Mouse (Mus musculus) heart, postnatal 0 days (tissue): ENCODE measurements around the gene Gk5. TPM values are rescaled to one million over a fixed set of nuclear protein-coding genes. Genes with fewer than 3 reads are reported as not detected.

Experiments
- ATAC-seq: fragments of 200-750 bp; cut with Nextera tagmentation; 2 replicates; pipeline ENCODE4 v1.8.0; 2017; ENCODE audit warnings: low read depth, moderate number of reproducible peaks, moderate library complexity; ENCODE audit not compliant: insufficient read depth
- DNase-seq: peaks from one replicate; pipeline ENCODE4 v3.0.0-alpha.2; 2016; ENCODE audit warnings: low spot score
- H3K27ac ChIP-seq: fragments of 300-500 bp; sonication (generic); 2 replicates; pipeline ENCODE4 v1.5.1; 2014; ENCODE audit warnings: low read depth, mild to moderate bottlenecking
- H3K27me3 ChIP-seq: fragments of 300-500 bp; sonication (generic); 2 replicates; pipeline ENCODE4 v1.6.1; 2014; ENCODE audit warnings: low read length, mixed read lengths; ENCODE audit not compliant: control insufficient read depth, insufficient read depth
- H3K36me3 ChIP-seq: fragments of 300-500 bp; sonication (generic); replicated peaks from 2 replicates; pipeline ENCODE4 v1.6.1; 2014; ENCODE audit warnings: low read length, mixed read lengths; ENCODE audit not compliant: control insufficient read depth, insufficient read depth
- H3K4me1 ChIP-seq: fragments of 300-500 bp; sonication (generic); 2 replicates; pipeline ENCODE4 v1.6.1; 2014; ENCODE audit warnings: antibody characterized with exemption; ENCODE audit not compliant: control insufficient read depth, insufficient read depth
- H3K4me2 ChIP-seq: fragments of 300-500 bp; sonication (generic); 2 replicates; pipeline ENCODE4 v1.6.1; 2014; ENCODE audit warnings: low read depth, mild to moderate bottlenecking, low read length, moderate library complexity
- H3K4me3 ChIP-seq: fragments of 300-500 bp; sonication (generic); 2 replicates; pipeline ENCODE4 v1.5.1; 2014; ENCODE audit warnings: low read depth, low read length
- H3K9ac ChIP-seq: fragments of 300-500 bp; sonication (generic); replicated peaks from 2 replicates; pipeline ENCODE4 v1.6.1; 2014; ENCODE audit warnings: low read depth, low read length, mixed read lengths
- H3K9me3 ChIP-seq: fragments of 300-500 bp; sonication (generic); replicated peaks from 2 replicates; pipeline ENCODE4 v1.6.1; 2016; ENCODE audit warnings: low read length; ENCODE audit not compliant: control insufficient read depth
- CTCF ChIP-seq: IDR thresholded peaks from 2 replicates; pipeline ENCODE4 v1.5.1; 2016; ENCODE audit warnings: antibody characterized with exemption, control low read depth, low read depth
- EP300 ChIP-seq: IDR thresholded peaks from 2 replicates; pipeline ENCODE4 v1.6.1; 2016; ENCODE audit warnings: antibody characterized with exemption, low read depth
- WGBS: fragments of 180-500 bp; shearing (Covaris S2); extraction: QIAGEN DNeasy Blood & Tissue Kit; methylation state at CpG from one replicate; pipeline ENCODE4 v1.1.7; 2014; 5-methylcytosine and 5-hydroxymethylcytosine counted together
- polyA plus RNA-seq: library from polyadenylated mRNA; unstranded; fragments of >200 nt; fragmentation: Nextera tagmentation; extraction: Ambion mirVana; gene quantifications from 2 replicates; pipeline ENCODE4 v1.2.1, GENCODE M21; 2015
- total RNA-seq: library from RNA; depleted of rRNA; stranded (reverse); fragments of >200 nt; gene quantifications from 2 replicates; pipeline ENCODE4 v1.2.3, GENCODE M21; 2014; ENCODE audit warnings: low replicate concordance

The Gk5 gene
- total and polyA plus RNA-seq, 2 experiments from 2014 or later: 0.76 to 1.7 TPM

- H3K4me2 ChIP-seq: no peak overlapping the region
- no peaks in the 10 kb centered on the region for H3K9me3 ChIP-seq
- no peak for TF ChIP-seq CTCF
- no peak for TF ChIP-seq EP300
- no peak overlapping the region for H3K9ac ChIP-seq
- 89% methylated on average over 2 of the region's 2 CpGs for WGBS
- no peak overlapping the region for H3K27ac ChIP-seq
- no peaks in the 10 kb centered on the region for H3K4me1 ChIP-seq
- H3K36me3 ChIP-seq: no peaks in the 10 kb centered on the region
- no peak overlapping the region for H3K4me3 ChIP-seq
- no peaks in the 10 kb centered on the region for H3K27me3 ChIP-seq
- DNase-seq: no peak
- ATAC-seq: no peak
Measured at GRCm38 (mm10) chr9:96214171-96214570, 95.0 kb downstream of the Gk5 start.

GRCm38 (mm10) chr9:96217299-96217698 lies 98.1 kb downstream of the Gk5 start:
- Histone ChIP-seq H3K4me3 (no peak overlapping the region), H3K27me3 (no peaks in the 10 kb centered on the region), H3K9ac (no peak overlapping the region), H3K4me2 (no peak overlapping the region), H3K36me3 (no peaks in the 10 kb centered on the region), H3K4me1 (no peaks in the 10 kb centered on the region), H3K9me3 (no peaks in the 10 kb centered on the region), H3K27ac (no peak overlapping the region)
- no peak for TF ChIP-seq EP300
- TF ChIP-seq CTCF: no peak
- ATAC-seq (no peak), DNase-seq (no peak)
- WGBS: 93% methylated on average over 1 of the region's 1 CpGs

DNA sequence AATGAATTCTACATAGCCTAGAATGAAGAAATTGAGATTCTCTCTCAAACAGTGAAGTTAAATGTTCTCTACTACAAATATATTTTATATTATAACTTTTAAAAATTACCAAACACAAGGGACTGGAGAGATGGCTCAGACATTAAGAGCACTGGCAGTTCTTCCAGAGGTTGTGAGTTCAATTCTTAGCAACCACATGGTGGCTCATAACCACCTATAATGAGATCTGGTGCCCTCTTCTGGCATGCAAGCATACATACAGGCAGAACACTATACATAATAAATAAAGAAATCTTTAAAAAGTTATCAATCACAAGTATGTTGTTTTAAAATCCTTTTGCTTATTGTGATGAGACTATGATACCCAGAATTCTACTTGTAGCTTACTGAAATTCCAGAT lies 98.6 kb downstream of the Gk5 start:
- H3K27me3 ChIP-seq: no peaks in the 10 kb centered on the region
- H3K4me3 ChIP-seq: no peak overlapping the region
- ATAC-seq (no peak), DNase-seq (no peak)
- no peaks in the 10 kb centered on the region for H3K36me3 ChIP-seq
- no peak overlapping the region for H3K4me2 ChIP-seq
- no peaks in the 10 kb centered on the region for H3K9me3 ChIP-seq
- H3K27ac ChIP-seq: no peak overlapping the region
- no peaks in the 10 kb centered on the region for H3K4me1 ChIP-seq
- H3K9ac ChIP-seq: no peak overlapping the region
- TF ChIP-seq EP300 (no peak), CTCF (peak; percentile 33)

GRCm38 (mm10) chr9:96219114-96219669 lies 100.0 kb downstream of the Gk5 start:
- Histone ChIP-seq H3K9me3 (no peaks in the 10 kb centered on the region), H3K4me1 (no peaks in the 10 kb centered on the region), H3K27ac (no peak overlapping the region), H3K4me2 (no peak overlapping the region), H3K9ac (no peak overlapping the region), H3K36me3 (no peaks in the 10 kb centered on the region), H3K27me3 (no peaks in the 10 kb centered on the region), H3K4me3 (no peak overlapping the region)
- DNase-seq: no peak
- ATAC-seq: no peak
- WGBS: 70% methylated on average over 2 of the region's 2 CpGs
- TF ChIP-seq EP300 (no peak), CTCF (no peak)

GRCm38 (mm10) chr9:96220419-96220818 lies 101.3 kb downstream of the Gk5 start:
- TF ChIP-seq CTCF (no peak), EP300 (no peak)
- DNase-seq: no peak

DNA sequence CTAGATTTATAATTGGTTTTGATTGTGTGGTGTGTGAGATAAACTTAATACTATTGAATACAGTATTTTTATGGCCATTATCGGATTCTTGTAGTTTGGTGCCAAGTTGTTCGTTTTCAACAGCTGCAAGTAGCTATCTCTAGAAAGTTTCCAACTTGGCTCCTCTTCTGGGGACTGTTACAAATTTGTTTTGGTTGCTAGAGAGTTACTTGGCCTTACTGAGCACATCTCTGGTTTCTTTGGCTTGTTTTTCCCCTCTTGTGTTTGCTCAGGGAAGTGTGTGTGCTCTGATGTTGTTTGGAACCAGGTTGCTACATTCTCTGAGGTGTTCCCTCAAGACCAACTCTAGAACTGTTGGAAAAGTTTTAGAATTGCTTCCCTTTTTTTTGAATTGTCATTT lies 104.1 kb downstream of the Gk5 start:
- Histone ChIP-seq H3K9me3 (no peaks in the 10 kb centered on the region), H3K4me3 (no peak overlapping the region), H3K9ac (no peak overlapping the region), H3K27ac (peak overlapping the region; percentile 43; the same call in 1 of the 2 replicates), H3K27me3 (no peaks in the 10 kb centered on the region), H3K4me2 (no peak overlapping the region), H3K36me3 (no peaks in the 10 kb centered on the region), H3K4me1 (no peaks in the 10 kb centered on the region)
- TF ChIP-seq EP300 (no peak), CTCF (no peak)
- ATAC-seq (no peak), DNase-seq (peak; percentile 46)
- 66% methylated on average over 2 of the region's 2 CpGs for WGBS

More at GRCm38 (mm10) chr9:96220419-96220818, 101.3 kb downstream of the Gk5 start:
- no peak overlapping the region for H3K4me3 ChIP-seq
- no peaks in the 10 kb centered on the region for H3K36me3 ChIP-seq
- H3K4me1 ChIP-seq: no peaks in the 10 kb centered on the region
- no peak overlapping the region for H3K9ac ChIP-seq
- no peaks in the 10 kb centered on the region for H3K9me3 ChIP-seq
- no peaks in the 10 kb centered on the region for H3K27me3 ChIP-seq
- H3K4me2 ChIP-seq: no peak overlapping the region
- H3K27ac ChIP-seq: no peak overlapping the region
- ATAC-seq: no peak
